Comparison of ENCODE assay signal across 8 mouse cellular contexts in the genomic region with DNA sequence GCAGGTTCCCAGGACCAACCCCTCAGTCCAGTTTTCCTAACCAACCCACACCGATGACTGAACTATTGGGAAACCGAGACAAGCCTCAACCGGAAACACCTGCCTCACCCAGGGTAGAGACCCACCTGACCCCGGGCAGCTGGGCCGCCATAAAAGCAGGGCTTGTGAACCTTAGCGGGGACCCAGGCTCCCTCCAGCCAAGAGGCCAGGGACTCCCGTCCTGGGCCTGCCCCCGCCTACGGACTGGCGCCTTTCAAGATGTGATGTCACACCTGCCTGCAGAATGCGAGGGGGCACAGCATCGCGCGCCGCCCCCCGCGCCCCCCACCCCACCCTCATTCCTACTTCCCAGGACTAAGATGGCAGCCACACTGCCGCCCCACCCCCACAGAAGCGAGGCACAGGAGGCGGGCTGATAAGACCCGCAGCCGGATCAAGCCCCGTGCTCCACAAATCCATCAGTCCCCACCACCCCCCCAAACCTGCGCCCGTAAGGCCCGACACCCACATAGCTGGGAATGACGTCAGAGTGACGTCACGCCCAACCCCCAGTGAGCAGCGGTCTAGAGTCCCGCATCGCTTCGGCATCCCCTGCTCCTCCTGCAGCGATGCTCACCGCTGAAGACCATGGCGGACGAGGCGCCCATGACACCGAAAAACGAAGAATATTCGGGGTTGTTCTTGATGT. TPM values are rescaled to one million over a fixed set of nuclear protein-coding genes. Genes with fewer than 3 reads are reported as not detected.
A peak's percentile ranks its signal among the peaks of the same experiment; 100 is the strongest.
DNase-seq lines count a peak whose midpoint lies in the region; ATAC-seq and TF ChIP-seq lines count a peak whose summit lies in the region.

No protein-coding gene starts in this region.

- peak overlapping the region; percentile 83 for H3K4me2 ChIP-seq in embryonic facial prominence, embryonic 12.5 days (replicated peaks)
- peak overlapping the region; percentile 71 for H3K4me2 ChIP-seq in stomach, embryonic 14.5 days (replicated peaks; ENCODE audit: low read depth, low read length)

- H3K4me1 ChIP-seq in embryonic facial prominence, embryonic 12.5 days = peaks cover 15% of the 10 kb centered on the region
- peaks cover 15% of the 10 kb centered on the region for H3K4me1 ChIP-seq in kidney, adult 2 months (ENCODE audit: control insufficient read depth, insufficient read depth, low read length)
- peaks cover 17% of the 10 kb centered on the region for H3K4me1 ChIP-seq in liver, adult 2 months (ENCODE audit: control insufficient read depth, insufficient read depth, low read length)
- peaks cover 14% of the 10 kb centered on the region for H3K4me1 ChIP-seq in stomach, embryonic 14.5 days (ENCODE audit: control insufficient read depth, insufficient read depth, low read length)

- no peaks in the 10 kb centered on the region for H3K9me3 ChIP-seq in embryonic facial prominence, embryonic 12.5 days
- no peaks in the 10 kb centered on the region for H3K9me3 ChIP-seq in stomach, embryonic 14.5 days (ENCODE audit: control insufficient read depth, low read depth, low read length)

- peak; percentile 57 for ATAC-seq in embryonic facial prominence, embryonic 12.5 days (ENCODE audit: insufficient number of reproducible peaks, insufficient read depth, low FRiP score, low TSS enrichment)
- 0 out of 2 replicates have a peak, but pooled peaks have one; percentile 5 for ATAC-seq in monocyte, adult 5-6 weeks (replicated peaks; ENCODE audit: insufficient number of reproducible peaks, low FRiP score, low TSS enrichment, poor library complexity, severe bottlenecking)
- ATAC-seq in stomach, embryonic 14.5 days (ENCODE audit: insufficient number of reproducible peaks, insufficient read depth, low FRiP score, low read depth) = peak; percentile 46

- TF ChIP-seq POLR2A in kidney, adult 2 months (IDR thresholded peaks at IDR 0.05; ENCODE audit: low read depth, low read length) = no peak
- TF ChIP-seq POLR2A in liver, adult 2 months (IDR thresholded peaks at IDR 0.05; ENCODE audit: extremely low read depth, insufficient read depth, low read length) = no peak

- peaks cover 14% of the 10 kb centered on the region for H3K79me2 ChIP-seq in liver, adult 2 months (ENCODE audit: control insufficient read depth, insufficient read depth, low read length)

- peak overlapping the region; percentile 86 for H3K9ac ChIP-seq in embryonic facial prominence, embryonic 12.5 days
- H3K9ac ChIP-seq in liver, adult 2 months (ENCODE audit: low read depth, low read length) = peak overlapping the region; percentile 87
- H3K9ac ChIP-seq in stomach, embryonic 14.5 days (replicated peaks; ENCODE audit: low read depth, low read length) = peak overlapping the region; percentile 74

- H3K36me3 ChIP-seq in embryonic facial prominence, embryonic 12.5 days = peaks cover 22% of the 10 kb centered on the region
- no peaks in the 10 kb centered on the region for H3K36me3 ChIP-seq in kidney, adult 2 months (ENCODE audit: control insufficient read depth, insufficient read depth, low read length)
- H3K36me3 ChIP-seq in liver, adult 2 months (ENCODE audit: control insufficient read depth, insufficient read depth, low read length) = peaks cover 8% of the 10 kb centered on the region; the same call in 1 of the 2 replicates
- H3K36me3 ChIP-seq in stomach, embryonic 14.5 days (ENCODE audit: control insufficient read depth, insufficient read depth, low read length) = peaks cover 22% of the 10 kb centered on the region; the same call in 1 of the 2 replicates

- TF ChIP-seq CTCF in kidney, adult 2 months (conservative IDR thresholded peaks at IDR 0.05; ENCODE audit: insufficient read depth, insufficient read length, low read depth, low read length) = no peak
- no peak for TF ChIP-seq CTCF in liver, adult 2 months (IDR thresholded peaks at IDR 0.05; ENCODE audit: low read depth, low read length)

- no peaks in the 10 kb centered on the region for H3K27me3 ChIP-seq in embryonic facial prominence, embryonic 12.5 days
- H3K27me3 ChIP-seq in kidney, adult 2 months (replicated peaks; ENCODE audit: control insufficient read depth, insufficient read depth, low read length) = no peaks in the 10 kb centered on the region
- no peaks in the 10 kb centered on the region for H3K27me3 ChIP-seq in liver, adult 2 months (ENCODE audit: control insufficient read depth, insufficient read depth, low read length)
- no peaks in the 10 kb centered on the region for H3K27me3 ChIP-seq in stomach, embryonic 14.5 days (ENCODE audit: control insufficient read depth, insufficient read depth, low read length)

- WGBS in embryonic facial prominence, embryonic 12.5 days = under 1% methylated on average over 41 of the region's 41 CpGs
- under 1% methylated on average over 41 of the region's 41 CpGs for WGBS in kidney, adult 2 months
- under 1% methylated on average over 41 of the region's 41 CpGs for WGBS in liver, adult 2 months
- under 1% methylated on average over 41 of the region's 41 CpGs for WGBS in stomach, embryonic 14.5 days

- peak overlapping the region; percentile 95 for H3K27ac ChIP-seq in embryonic facial prominence, embryonic 12.5 days
- H3K27ac ChIP-seq in kidney, adult 2 months (ENCODE audit: insufficient read depth, low read depth, low read length) = peak overlapping the region; percentile 100
- H3K27ac ChIP-seq in liver, adult 2 months (replicated peaks; ENCODE audit: insufficient read depth, low read depth, low read length) = peak overlapping the region; percentile 95
- H3K27ac ChIP-seq in stomach, embryonic 14.5 days (ENCODE audit: low read length) = peak overlapping the region; percentile 95

- peak overlapping the region; percentile 91 for H3K4me3 ChIP-seq in embryonic facial prominence, embryonic 12.5 days
- peak overlapping the region; percentile 78 for H3K4me3 ChIP-seq in kidney, adult 2 months (ENCODE audit: insufficient read depth, low read depth, low read length)
- peak overlapping the region; percentile 72 for H3K4me3 ChIP-seq in liver, adult 2 months (ENCODE audit: insufficient read depth, low read depth, low read length)
- peak overlapping the region; percentile 94 for H3K4me3 ChIP-seq in stomach, embryonic 14.5 days (ENCODE audit: low read depth, low read length)

- DNase-seq in B cell, adult 2 months = peak; percentile 84 to 86
- DNase-seq in adrenal gland, postnatal 25 days = peak; percentile 63
- peak; percentile 53 to 58 for DNase-seq in heart, adult 18-20 months
- peak; percentile 60 for DNase-seq in kidney, adult 2 months
- no peak for DNase-seq in liver, adult 2 months (ENCODE audit: extremely low read depth, low read depth, low spot score)

RNA-seq across cellular contexts. Expression of gene Atp6v0c, which starts 0.8 kb away (rescaled TPM):
- 412 and 427 TPM in 2 replicates for total RNA-seq in adrenal gland, postnatal 25 days (2021)
- polyA plus RNA-seq in embryonic facial prominence, embryonic 12.5 days (2016; fragmentation: Nextera tagmentation; extraction: Ambion mirVana) = 445 and 455 TPM in 2 replicates
- total RNA-seq in heart, adult 18-20 months (2021) = 100 to 1,000 TPM; 241 to 255 TPM
- 2,489 and 2,561 TPM in 2 replicates for polyA plus RNA-seq in kidney, adult 2 months (2012; rRNA removed)
- 40.0 and 68.4 TPM in 2 replicates for total RNA-seq in liver, adult 2 months (2014; rRNA removed)
- polyA plus RNA-seq in liver, adult 2 months (2012; rRNA removed) = 625 and 644 TPM in 2 replicates
- total RNA-seq in monocyte, adult 5-6 weeks (2017) = 55.6 to 90.6 TPM (median 83.3 TPM) in 3 replicates
- polyA plus RNA-seq in stomach, embryonic 14.5 days (2014; fragmentation: Nextera tagmentation; extraction: Ambion mirVana) = 506 and 549 TPM in 2 replicates

RNA-seq across cellular contexts. Expression of gene Amdhd2, which starts 5.2 kb away (rescaled TPM):
- 38.1 and 45.6 TPM in 2 replicates for total RNA-seq in adrenal gland, postnatal 25 days (2021)
- polyA plus RNA-seq in embryonic facial prominence, embryonic 12.5 days (2016; fragmentation: Nextera tagmentation; extraction: Ambion mirVana) = 40.9 and 42.7 TPM in 2 replicates
- 10 to 100 TPM in 1 of 2 experiments, 1 to 10 TPM in 1; 8.3 to 13.5 TPM for total RNA-seq in heart, adult 18-20 months (2021)
- 124 and 136 TPM in 2 replicates for polyA plus RNA-seq in kidney, adult 2 months (2012; rRNA removed)
- 19.3 and 23.8 TPM in 2 replicates for total RNA-seq in liver, adult 2 months (2014; rRNA removed)
- 26.7 and 35.4 TPM in 2 replicates for polyA plus RNA-seq in liver, adult 2 months (2012; rRNA removed)
- total RNA-seq in monocyte, adult 5-6 weeks (2017) = 6.5 to 24.6 TPM (median 24.4 TPM) in 3 replicates
- polyA plus RNA-seq in stomach, embryonic 14.5 days (2014; fragmentation: Nextera tagmentation; extraction: Ambion mirVana) = 28.2 and 29.7 TPM in 2 replicates

RNA-seq across cellular contexts. Expression of gene Pdpk1, which starts 18.0 kb away (rescaled TPM):
- total RNA-seq in adrenal gland, postnatal 25 days (2021) = 52.0 and 57.2 TPM in 2 replicates
- polyA plus RNA-seq in embryonic facial prominence, embryonic 12.5 days (2016; fragmentation: Nextera tagmentation; extraction: Ambion mirVana) = 37.6 and 38.6 TPM in 2 replicates
- total RNA-seq in heart, adult 18-20 months (2021) = 10 to 100 TPM; 39.7 to 41.1 TPM
- 17.1 and 19.4 TPM in 2 replicates for polyA plus RNA-seq in kidney, adult 2 months (2012; rRNA removed)
- 19.7 and 23.6 TPM in 2 replicates for total RNA-seq in liver, adult 2 months (2014; rRNA removed)
- polyA plus RNA-seq in liver, adult 2 months (2012; rRNA removed) = 8.6 and 10.2 TPM in 2 replicates
- 37.3 to 63.3 TPM (median 46.8 TPM) in 3 replicates for total RNA-seq in monocyte, adult 5-6 weeks (2017)
- 43.9 and 44.3 TPM in 2 replicates for polyA plus RNA-seq in stomach, embryonic 14.5 days (2014; fragmentation: Nextera tagmentation; extraction: Ambion mirVana)

RNA-seq across cellular contexts. Expression of gene Tbc1d24, which starts 36.6 kb away (rescaled TPM):
- 13.8 and 22.4 TPM in 2 replicates for total RNA-seq in adrenal gland, postnatal 25 days (2021)
- polyA plus RNA-seq in embryonic facial prominence, embryonic 12.5 days (2016; fragmentation: Nextera tagmentation; extraction: Ambion mirVana) = 8.7 and 8.9 TPM in 2 replicates
- total RNA-seq in heart, adult 18-20 months (2021) = 10 to 100 TPM; 12.3 to 14.4 TPM
- polyA plus RNA-seq in kidney, adult 2 months (2012; rRNA removed) = 14.4 and 15.0 TPM in 2 replicates
- 13.3 and 22.2 TPM in 2 replicates for total RNA-seq in liver, adult 2 months (2014; rRNA removed)
- polyA plus RNA-seq in liver, adult 2 months (2012; rRNA removed) = 23.6 and 31.5 TPM in 2 replicates
- 0.68 to 1.0 TPM (median 0.96 TPM) in 3 replicates for total RNA-seq in monocyte, adult 5-6 weeks (2017)
- polyA plus RNA-seq in stomach, embryonic 14.5 days (2014; fragmentation: Nextera tagmentation; extraction: Ambion mirVana) = 6.3 and 8.3 TPM in 2 replicates

RNA-seq across cellular contexts. Expression of gene Ntn3, which starts 40.6 kb away (rescaled TPM):
- total RNA-seq in adrenal gland, postnatal 25 days (2021) = 2.0 and 2.5 TPM in 2 replicates
- 20.2 and 20.3 TPM in 2 replicates for polyA plus RNA-seq in embryonic facial prominence, embryonic 12.5 days (2016; fragmentation: Nextera tagmentation; extraction: Ambion mirVana)
- total RNA-seq in heart, adult 18-20 months (2021) = under 1 TPM; 0.67 to 0.72 TPM
- polyA plus RNA-seq in kidney, adult 2 months (2012; rRNA removed) = 0.72 and 1.2 TPM in 2 replicates
- total RNA-seq in liver, adult 2 months (2014; rRNA removed) = 2.3 and 2.8 TPM in 2 replicates
- polyA plus RNA-seq in liver, adult 2 months (2012; rRNA removed) = 7.4 and 7.8 TPM in 2 replicates
- not detected in 3 replicates for total RNA-seq in monocyte, adult 5-6 weeks (2017)
- 10.2 and 10.4 TPM in 2 replicates for polyA plus RNA-seq in stomach, embryonic 14.5 days (2014; fragmentation: Nextera tagmentation; extraction: Ambion mirVana)

Comparison
In these comparisons a context has a peak if more than half of its experiments do, and no peak if none do; other contexts are left out.
1. ATAC-seq: peak in every context shown above with its lines; median percentile 57 in embryonic facial prominence, embryonic 12.5 days; 46 in stomach, embryonic 14.5 days; 5 in monocyte, adult 5-6 weeks.